Mouse (Mus musculus) testis, adult 2 months (tissue): ENCODE measurements at regions not wholly inside any gene's neighbourhood (a gene's known extent, or its start where the extent isn't known, plus 50 kb on each side); places are given as distances from the start of the nearest gene placed in this dataset.

Experiments
- CTCF ChIP-seq: fragments of 200-500 bp; IDR thresholded peaks from 2 replicates; pipeline ENCODE4 v1.5.1; 2012; ENCODE audit warnings: low read depth, mild to moderate bottlenecking, inconsistent platforms, low read length, moderate library complexity; ENCODE audit not compliant: control insufficient read depth, insufficient read depth, insufficient replicate concordance
- POLR2A ChIP-seq: fragments of 200-500 bp; IDR thresholded peaks from 2 replicates; pipeline ENCODE4 v1.6.1; 2012; ENCODE audit warnings: low read depth, mild to moderate bottlenecking, inconsistent platforms, low read length, moderate library complexity; ENCODE audit not compliant: control insufficient read depth

GRCm38 (mm10) chr7:111191216-111191615, 108.4 kb upstream of the Eif4g2 start:
- TF ChIP-seq POLR2A (no peak), CTCF (no peak)
